Mouse (Mus musculus): Measurements from ENCODE around the gene Mdm2.

Mdm2 gene

DNA sequence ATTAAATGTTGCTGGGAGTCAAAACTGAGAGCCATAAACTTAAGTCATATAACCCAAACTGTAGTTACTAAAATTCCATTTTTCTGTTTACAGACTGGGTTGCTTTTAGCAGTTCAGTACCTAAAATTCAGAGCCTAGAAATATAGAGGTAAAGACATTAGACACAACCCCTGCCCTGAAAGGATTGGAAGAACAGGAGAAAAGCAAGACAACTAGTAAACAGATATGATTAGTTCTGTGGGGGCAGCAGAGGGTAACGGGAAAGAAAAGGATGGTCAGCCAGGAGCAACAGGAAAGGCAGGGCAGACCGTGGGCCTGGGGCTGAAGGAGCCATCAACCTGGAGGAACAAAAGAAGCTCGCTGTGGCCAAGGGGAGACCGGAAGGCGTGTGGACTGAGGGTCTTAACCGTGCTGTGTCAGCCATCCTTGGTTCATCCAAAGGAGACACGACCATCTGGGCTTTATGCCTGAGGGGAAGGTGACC lies 69.9 kb downstream of the Mdm2 start:
- in situ Hi-C loops (cut with MboI; ENCODE audit: unreplicated experiment in 2 of 2), result loop anchor here in 1 of 2 experiments (5.0 kb wide), 1 partner anchor 37 kb away; no protein-coding TSS in a partner anchor

- in situ Hi-C loops (cut with MboI; ENCODE audit: unreplicated experiment in 2 of 2), result loop anchor here in 1 of 2 experiments (5.0 to 10.0 kb wide), 2 partner anchors 37 to 125 kb away; no protein-coding TSS in a partner anchor
Observed at GRCm38 (mm10) chr10:117639899-117640594, 70.5 kb downstream of the Mdm2 start.

GRCm38 (mm10) chr10:117639221-117639599 lies 71.3 kb downstream of the Mdm2 start:
- in situ Hi-C loops (cut with MboI; ENCODE audit: unreplicated experiment in 2 of 2), result loop anchor here in 1 of 2 experiments (10.0 kb wide), 1 partner anchor 124 kb away; no protein-coding TSS in a partner anchor

Measured in v-Abl transformed pro-B cells (cell line).